Mouse (Mus musculus): ENCODE results near the gene Dctn5. TPM values are rescaled to one million over a fixed set of nuclear protein-coding genes. Genes with fewer than 3 reads are reported as not detected.
"Not testable (repeated sequence)": the region's sequence is repeated elsewhere in the genome, so short reads cannot be mapped to it uniquely, and the experiment has no call there.

Dctn5 gene
- 100 to 1,000 TPM; 109 to 137 (median 111) TPM for polyA plus RNA-seq (2017; shearing (Covaris generic))

DNA sequence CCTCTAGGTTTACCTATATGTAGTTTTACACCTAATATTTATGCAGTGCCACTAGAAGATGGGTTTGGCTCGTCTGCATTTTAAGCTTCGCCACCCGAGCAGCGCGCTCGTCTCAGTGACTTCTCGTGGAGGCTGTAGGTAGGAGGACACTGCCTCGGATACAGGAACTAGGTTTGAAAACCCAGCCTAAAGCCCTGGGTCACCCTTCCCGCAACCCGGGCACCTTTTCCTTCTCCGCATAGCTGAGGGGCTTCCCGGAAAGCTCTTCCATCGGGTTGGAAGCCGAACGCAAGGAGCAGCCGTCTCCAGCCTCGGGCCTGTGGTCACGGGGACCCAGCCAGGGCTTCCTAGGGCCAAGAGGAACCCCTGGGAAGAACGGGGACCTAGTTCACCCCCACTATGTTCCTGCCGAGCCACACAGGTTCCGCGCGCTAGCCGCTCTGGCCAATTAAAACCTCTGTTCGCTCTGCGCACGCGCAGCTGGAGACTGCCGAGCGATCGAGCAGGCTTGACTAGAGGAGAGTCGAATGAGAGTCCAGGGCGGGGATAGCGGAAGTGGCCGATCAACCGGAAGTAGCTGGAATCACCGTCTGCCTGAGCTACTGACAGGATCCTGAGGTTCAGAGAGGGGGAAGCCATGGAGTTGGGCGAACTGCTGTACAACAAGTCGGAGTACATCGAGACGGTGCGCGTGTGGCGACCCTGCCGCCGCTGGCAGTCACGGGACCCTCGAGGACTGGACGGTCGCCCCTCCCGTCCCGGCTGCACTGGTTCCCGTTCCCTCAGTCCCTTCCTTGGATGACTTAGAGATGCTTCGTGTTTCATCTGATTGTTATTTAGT, at the start of gene Dctn5, which contains the start of gene Palb2:
Gene Dctn5, plus strand, starts transcription at position 545 of the 841 bp plus-strand sequence.
Gene Palb2, minus strand, starts transcription at position 489 of the 841 bp plus-strand sequence.
- peak; percentile 97 for ATAC-seq

DNA sequence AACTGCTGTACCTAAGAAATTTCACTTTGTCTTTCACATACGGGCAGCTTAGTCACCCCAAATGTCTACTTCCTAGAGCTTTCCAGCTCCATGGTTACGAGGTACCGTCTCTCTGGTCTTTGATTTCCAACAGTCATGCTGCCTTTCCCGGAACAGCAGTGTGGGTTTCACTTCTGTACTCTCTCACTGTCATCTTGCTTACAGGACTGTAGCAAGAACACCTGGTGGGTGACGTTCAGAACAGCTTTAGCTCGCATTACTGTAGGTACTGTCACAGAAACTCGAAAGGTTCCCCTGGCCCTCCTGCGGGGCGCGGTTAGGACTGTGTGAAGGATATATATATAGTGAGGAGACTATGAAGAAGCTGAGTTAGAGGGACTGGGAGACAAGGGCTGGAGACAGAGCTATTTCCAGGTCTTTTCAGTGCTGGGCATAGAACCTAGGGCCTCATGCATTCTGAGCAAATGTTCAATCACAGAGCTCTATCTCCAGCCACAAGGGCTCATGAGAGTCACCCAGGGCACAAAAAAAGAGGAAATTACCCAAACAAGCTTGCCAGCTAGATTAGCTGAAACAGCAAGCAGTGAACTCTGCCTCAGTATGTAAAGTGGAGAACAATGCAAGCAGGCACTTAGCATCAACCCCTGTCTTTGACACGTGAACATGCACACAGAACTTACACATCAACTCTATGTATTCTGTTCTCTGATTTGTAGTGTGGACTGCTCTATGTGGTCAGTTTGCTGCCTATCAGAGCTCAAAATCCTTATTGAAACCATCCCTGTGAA, 45.5 kb upstream of the Dctn5 start:
- no peak for ATAC-seq

DNA sequence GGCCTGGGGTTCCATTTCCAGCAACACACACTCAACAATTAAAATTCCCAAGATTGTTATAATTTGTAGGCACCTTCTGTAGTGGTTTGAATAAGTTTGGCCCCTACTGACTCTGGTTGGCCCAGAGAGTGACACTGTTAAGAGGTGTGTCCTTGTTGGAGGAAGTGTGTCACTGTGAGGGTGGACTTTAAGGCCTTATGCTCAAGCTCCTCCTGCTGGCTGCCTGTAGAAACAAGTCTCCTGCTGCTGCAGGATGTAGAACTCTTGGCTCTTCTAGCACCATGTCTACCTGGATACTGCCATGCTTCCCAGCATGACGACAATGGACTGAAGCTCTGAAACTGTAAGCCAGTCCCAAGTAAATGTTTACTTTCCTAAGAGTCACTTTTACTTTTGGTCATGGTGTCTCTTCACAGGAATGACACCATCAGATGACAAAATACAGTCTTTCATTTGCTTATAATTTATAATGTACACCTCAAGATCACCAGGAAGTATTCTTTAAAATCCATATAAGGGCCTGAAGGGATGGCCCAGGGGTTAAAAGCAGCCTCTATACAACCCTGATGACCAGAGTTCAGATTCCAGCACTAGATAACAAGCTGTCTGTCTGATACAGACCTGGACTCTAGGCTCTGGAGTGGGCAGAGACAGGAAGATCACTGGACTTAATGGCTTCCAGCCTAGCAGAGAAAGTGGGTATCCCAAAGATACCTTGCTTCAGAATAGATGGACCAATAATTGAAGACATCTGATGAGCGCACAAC, 38.1 kb upstream of the Dctn5 start:
- no peak for ATAC-seq

DNA sequence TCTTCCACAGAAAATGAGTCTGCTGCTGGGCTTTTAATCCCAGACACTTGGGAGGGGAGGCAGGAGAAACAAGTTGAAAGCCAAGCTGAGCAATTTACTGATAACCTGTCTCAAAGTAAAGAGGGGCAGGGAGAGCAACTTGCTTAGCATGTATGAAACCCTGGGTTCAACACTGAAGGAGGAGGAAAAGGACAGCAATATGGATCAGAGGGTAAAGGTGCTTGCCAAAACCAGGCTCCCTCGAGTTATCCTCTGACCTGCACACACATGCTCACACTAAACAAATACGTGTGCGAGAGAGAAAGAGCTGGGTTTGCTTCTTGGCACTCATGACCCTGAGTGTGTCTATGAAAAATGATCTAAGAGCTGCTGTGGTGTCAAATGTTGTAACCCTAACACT, 34.8 kb upstream of the Dctn5 start:
- no peak for ATAC-seq

DNA sequence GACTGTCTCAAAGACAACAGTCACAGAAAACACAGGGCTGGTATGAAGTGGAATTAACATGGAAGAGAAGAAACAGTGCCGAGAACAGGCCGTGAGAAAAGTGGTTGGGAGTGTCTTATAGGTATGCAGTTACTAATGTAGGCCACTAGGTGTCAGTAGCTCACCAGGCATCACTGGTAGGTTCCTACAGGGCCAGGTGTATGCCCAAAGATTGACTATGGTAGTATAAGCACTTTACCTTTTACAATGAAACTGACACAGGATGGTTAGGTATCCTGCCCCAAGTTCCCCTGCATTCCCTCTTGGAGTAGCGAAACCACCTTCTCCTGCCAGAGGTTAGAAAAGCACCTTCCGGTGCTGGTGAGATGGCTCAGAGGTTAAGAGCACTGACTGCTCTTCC, 33.6 kb upstream of the Dctn5 start:
- ATAC-seq: peak; percentile 64

DNA sequence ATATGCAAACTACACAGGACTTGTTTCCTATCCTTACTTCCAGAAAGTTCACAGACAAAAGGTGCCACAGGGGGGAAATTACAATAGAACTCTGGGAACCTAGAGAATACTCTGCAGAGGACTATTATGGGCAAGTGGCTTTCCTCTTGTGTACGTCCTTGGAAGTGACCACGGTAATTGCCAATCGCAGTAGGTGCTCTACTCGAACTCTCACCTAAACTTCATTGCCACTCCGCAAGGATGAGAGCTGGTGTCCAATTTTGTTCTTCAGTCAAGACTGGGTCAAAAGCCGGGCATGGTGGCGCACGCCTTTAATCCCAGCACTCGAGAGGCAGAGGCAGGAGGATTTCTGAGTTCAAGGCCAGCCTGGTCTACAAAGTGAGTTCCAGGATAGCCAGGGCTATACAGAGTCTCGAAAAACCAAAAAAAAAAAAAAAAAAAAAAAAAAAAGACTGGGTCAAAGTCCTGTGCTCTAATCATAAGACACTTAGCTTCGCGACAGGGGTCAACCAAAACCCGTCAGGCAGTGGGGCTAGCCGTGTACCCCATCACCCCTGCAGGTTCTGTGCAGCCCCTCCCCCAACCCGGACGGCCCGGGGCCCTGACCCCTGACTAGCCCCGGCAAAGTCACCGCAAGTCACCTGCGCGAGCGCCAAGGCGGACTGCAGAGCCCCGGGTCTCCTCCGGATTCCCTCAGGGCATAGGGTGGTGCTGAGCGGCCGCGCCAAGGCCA, 31.7 kb upstream of the Dctn5 start:
- not testable (repeated sequence) for ATAC-seq

DNA sequence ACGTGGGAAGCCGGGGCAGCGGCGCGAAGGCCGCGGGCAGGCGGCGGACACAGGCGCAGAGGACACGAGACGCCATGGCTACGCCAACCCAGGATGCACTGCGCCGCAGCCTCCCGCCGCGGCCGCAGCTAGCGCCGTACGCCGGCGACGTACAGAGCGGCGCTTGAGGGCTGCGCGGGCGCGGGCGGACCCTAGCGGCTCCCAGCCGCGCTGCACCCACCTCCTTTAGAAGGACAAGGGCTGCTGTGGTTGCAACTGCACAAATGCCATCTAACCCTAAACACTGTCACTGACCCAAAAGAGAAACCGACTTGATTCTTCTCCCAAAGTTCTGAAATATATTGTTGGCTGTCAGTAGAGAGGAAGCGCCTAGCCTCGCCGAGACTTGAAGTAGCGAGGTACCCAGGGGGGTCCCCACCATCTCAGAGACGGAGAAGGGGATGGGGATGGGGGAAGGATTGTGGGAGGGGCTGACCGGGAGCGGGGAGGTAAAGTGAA, 31.0 kb upstream of the Dctn5 start, which contains the start of gene Ndufab1:
Gene Ndufab1, minus strand, starts transcription at position 140 of the 498 bp plus-strand sequence.
- ATAC-seq: peak; percentile 97

DNA sequence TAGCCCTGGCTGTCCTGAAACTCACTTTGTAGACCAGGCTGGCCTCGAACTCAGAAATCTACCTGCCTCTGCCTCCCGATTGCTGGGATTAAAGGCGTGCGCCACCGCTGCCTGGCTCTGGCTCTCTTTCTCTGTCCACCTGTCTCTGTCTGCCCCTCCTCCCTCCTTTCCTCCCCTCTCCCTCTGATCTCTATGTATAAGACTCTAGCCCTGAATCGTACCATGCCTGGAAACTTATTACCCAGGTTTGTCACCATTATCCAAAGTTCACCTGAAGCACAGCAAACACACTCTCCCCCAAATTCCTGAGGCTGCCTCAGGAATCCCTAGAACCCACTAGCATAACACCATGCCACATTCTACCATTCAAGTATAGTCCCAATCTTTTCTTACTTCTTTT, 24.6 kb upstream of the Dctn5 start:
- ATAC-seq: no peak

DNA sequence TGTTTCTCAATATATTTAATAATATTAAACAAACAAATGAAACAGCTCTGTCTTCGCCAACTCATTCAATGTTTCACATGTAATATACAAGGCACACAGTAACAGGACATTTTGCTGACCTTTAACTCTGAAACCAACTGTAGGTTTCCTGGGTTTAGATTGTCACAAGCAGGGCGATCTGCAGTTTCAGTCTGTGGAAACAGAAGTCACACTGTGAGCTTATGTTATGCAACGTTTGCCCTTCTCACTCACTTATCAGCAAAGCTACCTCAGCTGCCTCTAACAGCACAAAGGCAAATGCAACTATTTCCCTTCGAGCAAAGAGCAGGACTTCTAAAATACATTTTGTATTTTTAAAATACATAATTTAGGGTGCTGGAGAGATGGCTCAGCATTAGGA, 9.3 kb upstream of the Dctn5 start:
- no peak for ATAC-seq

DNA sequence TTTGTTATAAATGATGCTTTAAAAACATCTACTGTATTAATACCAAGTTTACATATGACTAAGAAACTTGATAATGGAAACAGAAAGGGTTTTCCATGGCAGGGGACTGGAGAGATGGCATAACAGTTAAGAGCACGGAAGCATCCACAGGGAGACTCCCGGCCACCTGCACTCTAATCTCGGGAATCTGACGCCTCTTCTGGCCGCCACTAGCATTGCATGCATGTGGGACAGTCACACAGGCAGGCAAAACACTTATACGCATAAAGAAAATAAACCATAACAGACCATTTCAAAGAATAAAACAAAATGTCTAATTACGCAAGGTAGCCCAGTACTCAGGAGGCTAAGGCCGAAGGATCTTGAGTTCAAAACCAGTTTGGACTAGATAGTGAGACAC, 7.2 kb upstream of the Dctn5 start:
- ATAC-seq: no peak

DNA sequence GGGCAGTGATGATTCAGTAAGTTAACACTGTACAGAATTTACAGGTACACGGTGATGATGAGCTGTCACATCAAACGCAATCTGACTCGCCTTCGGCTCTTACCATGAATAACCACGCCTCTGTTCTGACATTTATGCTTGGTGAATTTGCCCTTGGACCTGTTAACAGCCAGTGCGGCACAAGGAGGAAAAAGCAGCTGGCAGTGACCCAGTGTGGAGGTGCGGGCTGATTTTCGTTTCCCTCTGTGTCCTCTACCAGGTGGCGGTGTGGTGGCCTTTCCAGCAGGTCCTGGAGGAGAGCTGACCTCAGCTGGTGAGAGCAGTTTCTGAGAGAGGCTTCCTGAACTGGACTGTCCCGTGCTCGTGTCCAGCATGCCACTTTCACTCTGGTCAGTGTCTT, 5.9 kb upstream of the Dctn5 start:
- ATAC-seq: no peak

DNA sequence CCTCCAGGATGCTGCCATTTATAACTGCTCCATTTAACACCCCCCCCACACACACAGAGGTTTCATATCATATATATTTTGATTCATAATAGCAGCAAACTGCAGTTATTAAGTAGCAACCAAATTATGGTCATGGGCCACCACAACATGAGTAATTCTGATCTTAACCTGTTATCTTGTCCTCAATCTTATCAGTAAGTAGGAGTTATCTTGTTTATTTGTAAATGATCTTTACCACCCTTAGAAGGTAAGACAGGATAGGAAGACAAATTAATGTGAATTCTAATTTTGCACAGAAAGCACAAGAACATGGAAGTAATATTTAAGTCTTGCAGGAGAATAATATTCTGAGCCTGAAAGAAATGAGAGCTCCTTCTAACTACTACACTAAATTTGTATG, 1.0 kb upstream of the Dctn5 start:
- ATAC-seq: no peak

DNA sequence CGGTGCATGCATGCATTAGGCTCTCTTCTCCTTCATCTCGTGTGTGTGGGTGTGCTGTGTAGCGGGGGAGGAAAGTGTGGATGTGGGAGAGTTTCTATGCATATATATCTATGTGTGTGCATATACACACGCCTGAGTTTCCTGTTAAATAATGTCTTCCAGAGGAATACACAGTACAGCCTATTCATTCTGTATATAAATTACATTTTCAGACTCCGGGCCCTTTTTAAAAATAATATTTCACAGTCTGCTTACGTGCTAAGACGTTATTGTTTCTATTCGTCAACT, 441 bp downstream of the Dctn5 start:
- ATAC-seq: peak; percentile 4

DNA sequence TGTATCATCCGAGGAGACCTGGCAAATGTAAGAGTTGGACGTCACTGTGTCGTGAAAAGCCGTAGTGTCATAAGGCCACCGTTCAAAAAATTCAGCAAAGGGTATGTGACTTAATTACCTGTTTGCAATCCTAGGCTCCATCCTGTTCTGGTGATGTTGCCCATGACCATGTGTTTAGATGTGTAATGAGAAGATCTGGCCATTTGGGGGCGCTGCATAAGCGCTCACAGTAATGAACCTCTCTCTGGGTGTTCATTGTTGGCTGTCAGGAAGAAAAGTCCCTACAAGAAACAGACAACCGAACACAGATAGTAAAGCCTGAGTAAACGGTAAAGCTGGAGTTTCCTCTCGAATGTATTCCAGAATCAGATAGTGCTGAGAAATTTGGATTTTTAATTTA, 2.2 kb downstream of the Dctn5 start:
- ATAC-seq: no peak

DNA sequence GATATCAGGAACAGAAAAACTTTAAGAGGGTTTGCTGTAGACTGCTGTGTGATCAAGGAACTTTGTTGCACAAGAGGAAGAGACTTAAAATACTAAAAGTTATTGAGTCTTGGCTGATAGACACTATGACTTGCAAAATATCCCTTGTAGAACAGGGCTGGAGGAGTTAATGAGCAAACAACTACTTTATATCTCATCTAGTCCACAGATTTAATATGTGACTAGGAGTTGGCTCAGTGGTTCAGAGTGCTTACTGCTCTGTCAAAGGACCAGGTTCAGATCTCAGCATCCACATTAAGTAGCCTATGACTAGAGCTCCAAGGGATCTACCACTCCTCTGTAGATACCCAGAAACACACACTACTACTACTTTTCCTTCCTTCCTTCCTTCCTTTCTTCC, 4.2 kb downstream of the Dctn5 start:
- no peak for ATAC-seq

DNA sequence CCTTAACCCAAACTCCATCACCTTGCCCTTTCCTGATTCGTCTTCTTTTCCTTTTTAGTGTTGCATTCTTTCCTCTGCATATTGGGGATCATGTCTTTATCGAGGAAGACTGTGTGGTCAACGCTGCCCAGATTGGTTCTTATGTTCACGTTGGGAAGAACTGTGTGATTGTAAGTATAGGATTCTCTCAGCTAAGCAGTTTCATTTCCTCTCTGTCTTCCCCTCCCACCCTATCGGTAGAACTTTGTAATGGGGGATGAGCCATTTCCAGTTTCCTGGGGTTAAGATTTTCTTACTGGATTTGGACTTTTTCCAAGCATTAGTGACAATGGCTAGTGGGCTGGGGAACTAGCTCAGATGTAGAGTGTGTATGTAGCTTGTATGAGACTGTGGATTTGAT, 5.3 kb downstream of the Dctn5 start:
- no peak for ATAC-seq

DNA sequence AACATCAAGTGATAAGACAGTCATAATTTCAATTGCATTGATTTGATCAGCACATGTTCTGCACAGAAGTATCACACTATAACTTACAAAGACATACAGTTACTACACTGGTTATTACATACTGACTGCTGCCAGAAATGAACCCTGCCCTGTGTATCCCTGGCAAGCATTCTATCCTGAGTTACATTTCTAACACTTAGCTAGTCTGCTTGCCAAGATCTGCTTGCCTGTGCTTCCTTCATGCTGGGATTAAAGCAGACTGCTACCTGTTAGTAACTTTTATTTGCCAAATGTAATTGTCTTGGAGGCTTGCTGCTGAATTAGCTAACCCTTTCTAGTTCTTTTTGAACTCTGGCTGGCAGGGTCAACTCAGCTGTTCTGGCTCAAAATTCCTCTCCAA, 8.2 kb downstream of the Dctn5 start:
- no peak for ATAC-seq

DNA sequence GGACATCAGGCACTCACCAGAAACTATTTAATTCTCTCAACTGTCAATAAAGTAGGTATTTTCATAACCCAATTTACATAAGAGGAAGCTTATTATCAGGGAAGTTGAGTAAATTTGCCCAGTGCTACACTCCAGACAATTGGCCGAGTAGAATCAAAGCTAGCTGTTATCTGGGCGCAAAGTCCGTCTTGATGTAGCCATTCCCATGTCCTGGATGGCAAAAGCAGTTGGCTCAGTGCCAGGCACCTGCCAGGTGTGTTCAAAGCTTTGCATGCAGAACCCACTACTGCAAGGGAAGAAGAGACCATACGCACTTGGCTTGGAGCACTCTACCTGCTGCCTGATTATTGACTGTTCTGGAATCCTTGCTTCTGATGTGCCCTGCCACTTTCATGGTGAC, 19.6 kb downstream of the Dctn5 start:
- ATAC-seq: no peak

DNA sequence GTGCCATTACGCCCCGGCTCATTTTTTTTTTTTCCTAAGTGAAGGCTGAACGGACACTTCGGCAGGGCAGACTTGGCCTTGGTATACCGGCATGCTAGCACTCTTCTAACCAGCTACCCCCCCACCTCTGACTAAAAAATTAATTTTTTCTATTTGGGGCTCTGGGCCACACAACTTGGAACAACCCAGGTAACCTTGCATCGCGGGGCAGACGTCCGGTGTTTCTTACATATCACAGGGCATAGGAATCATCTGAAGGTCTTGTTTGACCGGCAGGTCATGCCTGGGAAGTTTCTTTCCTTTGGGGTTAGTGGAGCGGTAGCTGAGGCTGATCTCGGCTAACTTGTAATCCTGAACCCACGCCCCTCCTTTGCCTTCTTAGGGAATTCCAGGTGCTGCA, 25.6 kb downstream of the Dctn5 start:
- peak; percentile 9 for ATAC-seq

DNA sequence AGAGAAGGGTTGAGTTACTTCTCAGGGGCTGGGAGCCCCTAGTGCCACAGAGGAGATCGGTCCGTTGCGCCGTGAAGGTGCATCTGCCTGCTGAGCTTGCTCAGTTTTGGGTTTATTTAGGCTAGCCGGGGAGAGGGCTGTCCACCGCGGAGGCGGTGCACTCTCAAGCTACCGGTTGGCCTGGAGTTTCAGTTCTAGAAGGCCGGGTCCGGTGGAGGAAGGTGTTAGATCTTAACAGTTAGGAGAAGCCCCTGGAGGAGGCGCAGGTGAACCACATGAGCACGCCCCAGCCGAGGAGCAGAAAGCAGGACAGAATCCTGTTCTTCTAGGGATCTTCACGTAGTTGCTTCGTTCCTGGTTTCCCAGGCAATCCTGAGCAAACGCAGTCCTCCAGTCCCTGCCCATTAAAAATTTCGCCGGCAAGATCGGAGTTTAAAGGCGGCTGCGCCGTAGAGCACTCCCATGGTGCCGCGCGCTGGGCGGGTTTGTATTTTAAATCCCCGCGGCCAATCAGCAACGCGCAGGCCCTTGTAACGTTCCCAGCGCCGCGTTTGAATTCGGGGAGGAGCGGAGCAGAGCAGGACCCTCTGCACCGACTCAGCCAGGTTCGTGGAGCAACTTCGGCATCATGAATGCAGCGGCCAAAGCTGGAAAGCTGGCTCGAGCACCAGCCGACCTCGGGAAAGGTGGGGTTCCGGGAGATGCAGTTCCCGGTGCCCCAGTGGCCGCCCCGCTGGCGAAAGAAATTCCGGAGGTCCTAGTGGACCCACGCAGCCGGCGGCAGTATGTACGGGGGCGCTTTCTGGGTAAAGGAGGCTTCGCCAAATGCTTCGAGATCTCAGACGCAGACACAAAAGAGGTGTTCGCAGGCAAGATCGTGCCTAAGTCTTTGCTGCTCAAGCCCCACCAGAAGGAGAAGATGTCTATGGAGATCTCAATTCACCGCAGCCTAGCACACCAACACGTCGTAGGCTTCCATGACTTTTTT, 26.4 kb downstream of the Dctn5 start, which contains the start of gene Plk1:
Gene Plk1, plus strand, starts transcription at position 525 of the 988 bp plus-strand sequence.
- ATAC-seq: peak; percentile 82

DNA sequence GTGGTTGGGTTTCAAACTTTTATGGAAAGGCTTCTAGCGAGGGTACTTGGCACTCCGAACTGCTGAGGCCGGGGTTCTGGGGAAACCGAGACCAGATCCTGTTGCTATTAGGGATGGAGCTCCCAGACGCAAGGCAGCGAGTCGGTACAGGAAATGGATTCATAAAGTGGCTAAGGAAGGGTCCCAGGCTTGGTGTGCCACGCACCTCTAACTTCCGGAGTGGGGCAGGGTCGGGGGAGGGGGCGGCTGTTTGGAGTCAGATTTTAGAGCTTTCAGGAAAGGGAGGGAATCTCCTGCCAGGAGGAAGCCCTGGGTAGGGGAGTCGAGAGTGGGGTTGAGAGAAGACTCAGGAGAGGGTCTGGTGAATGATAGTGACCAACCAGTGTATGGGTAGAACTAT, 27.2 kb downstream of the Dctn5 start:
- no peak for ATAC-seq

Measured in inflammation-experienced regulatory T-cells, adult 6 months (primary cell).